Mouse (Mus musculus): ENCODE measurements around the gene Ttll1. TPM values are rescaled to one million over a fixed set of nuclear protein-coding genes. Genes with fewer than 3 reads are reported as not detected.
"Not testable (repeated sequence)": the region's sequence is repeated elsewhere in the genome, so short reads cannot be mapped to it uniquely, and the experiment has no call there.

Gene Ttll1
- polyA plus RNA-seq, 1 experiment from 2014 or later, result 19.8 TPM

DNA sequence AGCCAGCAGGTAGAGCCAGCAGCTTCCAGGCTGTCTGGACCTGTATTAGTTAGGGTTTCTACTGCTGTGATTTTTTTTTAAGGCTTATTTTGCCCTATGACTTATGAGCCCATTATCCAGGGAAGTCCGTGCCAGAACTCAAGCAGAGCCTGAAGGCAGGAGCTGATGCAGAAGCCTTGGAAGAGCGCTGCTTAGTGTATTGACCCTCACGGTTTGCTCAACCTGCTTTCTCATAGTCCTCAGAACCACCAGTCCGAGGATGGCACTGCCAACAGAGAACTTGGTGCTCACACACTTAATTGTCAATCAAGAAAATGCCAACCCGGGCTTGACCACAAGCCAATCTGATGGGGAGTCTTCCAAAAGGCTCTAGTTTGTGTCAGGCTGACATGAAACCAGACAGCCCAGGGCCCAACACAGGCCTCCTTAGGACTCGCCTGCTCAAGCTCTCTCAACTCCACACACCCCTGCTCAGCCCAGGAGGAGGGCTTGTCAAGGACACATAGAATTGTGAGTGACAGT, 10.2 kb upstream of the Ttll1 start:
- H3K4me1 ChIP-seq, result peaks cover 21% of the 10 kb centered on the region

DNA sequence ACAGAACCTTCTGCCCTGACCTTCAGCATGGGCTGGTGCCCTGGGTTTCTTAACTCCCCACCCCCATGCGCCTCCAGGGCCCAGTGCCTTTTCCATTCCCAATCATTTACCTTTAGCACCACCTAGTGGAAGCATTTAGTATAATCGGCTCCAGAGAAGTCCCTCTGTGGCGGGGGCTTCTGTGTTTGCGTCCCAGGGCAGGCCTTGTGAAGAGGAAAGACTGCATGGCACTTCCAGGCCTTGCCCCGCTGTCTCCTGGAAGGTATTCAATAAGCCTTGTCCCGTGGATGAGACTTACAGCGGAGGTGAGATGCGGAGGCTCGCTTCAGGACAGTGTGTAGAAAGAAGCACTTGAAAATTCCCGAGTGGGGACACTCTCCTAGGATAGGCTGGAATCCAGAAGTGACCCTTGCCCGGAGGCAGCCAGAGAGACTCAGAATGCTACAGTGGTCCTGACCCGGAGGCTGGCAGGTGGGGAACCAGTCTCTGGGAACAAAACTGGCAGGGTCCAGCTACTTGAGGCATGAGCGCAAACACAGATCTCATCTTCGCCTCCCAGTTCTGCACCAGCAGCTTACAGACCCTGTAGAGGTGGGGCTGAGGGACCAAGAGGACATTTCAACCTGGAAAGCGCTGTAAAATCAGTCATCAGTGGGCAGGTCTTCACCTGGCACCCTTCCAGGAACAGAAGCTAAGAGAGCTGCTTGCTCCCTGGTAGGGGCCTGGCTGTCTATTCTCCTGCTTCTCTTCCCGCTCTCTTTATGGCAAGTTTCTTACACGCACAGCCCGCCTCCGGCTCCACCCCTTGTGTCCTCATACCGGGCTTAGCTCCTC, 7.7 kb upstream of the Ttll1 start:
- peak; percentile 27; the same call in 1 of the 2 replicates for ATAC-seq (ENCODE audit: insufficient read depth, low FRiP score, low read depth)
- Histone ChIP-seq H3K4me3 (replicated peaks) (no peak overlapping the region), H3K4me2 (peak overlapping the region; percentile 32; the same call in 1 of the 2 replicates), H3K4me1 (peaks cover 12% of the 10 kb centered on the region), H3K27ac (no peak overlapping the region), H3K27me3 (replicated peaks) (no peaks in the 10 kb centered on the region), H3K36me3 (no peaks in the 10 kb centered on the region), H3K9me3 (no peaks in the 10 kb centered on the region), H3K9ac (no peak overlapping the region)
- 30% methylated on average over 20 of the region's 20 CpGs for WGBS

More for the DNA sequence above, 10.2 kb upstream of the Ttll1 start:
- Histone ChIP-seq H3K9me3 (no peaks in the 10 kb centered on the region), H3K4me2 (no peak overlapping the region), H3K27me3 (replicated peaks) (peaks cover 11% of the 10 kb centered on the region), H3K9ac (no peak overlapping the region), H3K4me3 (replicated peaks) (no peak overlapping the region), H3K27ac (no peak overlapping the region), H3K36me3 (no peaks in the 10 kb centered on the region)
- ATAC-seq (ENCODE audit: insufficient read depth, low FRiP score, low read depth), result no peak
- 77% methylated on average over 6 of the region's 6 CpGs for WGBS

DNA sequence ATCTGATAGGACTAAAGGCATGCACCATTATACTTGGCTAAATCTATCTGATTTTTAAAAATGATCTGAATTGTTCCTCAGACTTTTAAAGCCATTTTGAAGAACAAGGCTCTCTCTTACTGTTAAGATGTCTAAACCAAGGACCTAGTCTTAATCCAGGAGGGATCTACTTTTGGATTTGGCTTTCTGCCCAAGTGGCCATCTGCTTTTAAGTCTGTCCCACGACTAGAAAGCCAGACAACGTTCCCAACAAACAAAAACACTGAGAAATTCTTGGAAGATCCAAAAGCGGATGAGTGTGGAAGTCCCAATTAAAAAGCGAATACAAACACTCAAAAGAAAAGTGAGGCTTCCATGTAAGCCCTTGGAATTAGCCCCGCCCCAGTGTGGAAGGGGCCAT, 4.3 kb upstream of the Ttll1 start:
- no peak overlapping the region for H3K27ac ChIP-seq
- H3K27me3 ChIP-seq (replicated peaks), result no peaks in the 10 kb centered on the region
- no peak overlapping the region for H3K4me3 ChIP-seq (replicated peaks)
- H3K9ac ChIP-seq, result no peak overlapping the region
- no peaks in the 10 kb centered on the region for H3K9me3 ChIP-seq
- WGBS, result 60% methylated on average over 5 of the region's 5 CpGs
- ATAC-seq (ENCODE audit: insufficient read depth, low FRiP score, low read depth), result no peak
- no peak overlapping the region for H3K4me2 ChIP-seq
- H3K36me3 ChIP-seq, result no peaks in the 10 kb centered on the region
- peaks cover 11% of the 10 kb centered on the region; the same call in 1 of the 2 replicates for H3K4me1 ChIP-seq

DNA sequence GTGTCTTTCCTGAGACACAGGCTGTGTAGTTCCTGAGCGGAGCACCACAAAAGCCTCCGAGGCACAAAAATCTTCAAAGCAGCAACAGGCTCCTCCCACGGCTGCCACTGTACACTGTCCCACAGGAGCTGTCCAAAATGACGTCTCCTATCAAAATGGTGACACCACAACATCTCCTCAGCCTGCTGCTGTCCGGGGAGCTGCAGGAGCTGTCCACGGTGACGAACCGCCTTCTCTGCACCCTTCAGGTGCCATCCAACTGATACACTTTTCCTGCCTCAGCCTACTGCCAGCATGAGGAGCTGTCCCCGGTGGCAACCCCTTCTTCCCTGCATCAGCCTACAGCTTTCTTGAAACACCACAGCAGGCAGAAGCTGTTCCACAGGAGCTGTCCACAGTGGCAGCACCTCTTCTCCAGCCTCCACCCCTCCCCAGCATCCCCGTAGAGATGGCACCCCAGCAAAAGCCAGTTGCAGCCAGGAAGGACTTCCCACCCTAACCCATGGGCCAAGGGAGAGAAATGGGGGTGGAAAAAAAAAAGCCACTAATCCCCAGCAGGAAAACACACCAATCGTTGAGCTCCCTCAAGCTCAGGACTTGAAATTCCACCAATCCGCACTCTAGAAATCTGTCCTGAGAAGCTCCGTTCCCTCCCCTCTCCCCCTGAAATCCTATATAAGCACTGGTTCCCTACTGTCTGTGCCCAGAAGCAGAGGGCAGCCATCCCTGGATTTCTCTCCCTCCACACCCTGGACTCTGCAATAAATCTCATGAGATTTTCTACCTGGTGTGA, 2.0 kb upstream of the Ttll1 start:
- no peak overlapping the region for H3K4me2 ChIP-seq
- H3K27me3 ChIP-seq (replicated peaks), result no peaks in the 10 kb centered on the region
- no peak overlapping the region for H3K27ac ChIP-seq
- WGBS, result 67% methylated on average over 13 of the region's 13 CpGs
- no peak for ATAC-seq (ENCODE audit: insufficient read depth, low FRiP score, low read depth)
- H3K4me3 ChIP-seq (replicated peaks), result no peak overlapping the region
- H3K9me3 ChIP-seq, result no peaks in the 10 kb centered on the region
- H3K9ac ChIP-seq, result no peak overlapping the region
- no peaks in the 10 kb centered on the region for H3K36me3 ChIP-seq
- peaks cover 3% of the 10 kb centered on the region; the same call in 1 of the 2 replicates for H3K4me1 ChIP-seq

DNA sequence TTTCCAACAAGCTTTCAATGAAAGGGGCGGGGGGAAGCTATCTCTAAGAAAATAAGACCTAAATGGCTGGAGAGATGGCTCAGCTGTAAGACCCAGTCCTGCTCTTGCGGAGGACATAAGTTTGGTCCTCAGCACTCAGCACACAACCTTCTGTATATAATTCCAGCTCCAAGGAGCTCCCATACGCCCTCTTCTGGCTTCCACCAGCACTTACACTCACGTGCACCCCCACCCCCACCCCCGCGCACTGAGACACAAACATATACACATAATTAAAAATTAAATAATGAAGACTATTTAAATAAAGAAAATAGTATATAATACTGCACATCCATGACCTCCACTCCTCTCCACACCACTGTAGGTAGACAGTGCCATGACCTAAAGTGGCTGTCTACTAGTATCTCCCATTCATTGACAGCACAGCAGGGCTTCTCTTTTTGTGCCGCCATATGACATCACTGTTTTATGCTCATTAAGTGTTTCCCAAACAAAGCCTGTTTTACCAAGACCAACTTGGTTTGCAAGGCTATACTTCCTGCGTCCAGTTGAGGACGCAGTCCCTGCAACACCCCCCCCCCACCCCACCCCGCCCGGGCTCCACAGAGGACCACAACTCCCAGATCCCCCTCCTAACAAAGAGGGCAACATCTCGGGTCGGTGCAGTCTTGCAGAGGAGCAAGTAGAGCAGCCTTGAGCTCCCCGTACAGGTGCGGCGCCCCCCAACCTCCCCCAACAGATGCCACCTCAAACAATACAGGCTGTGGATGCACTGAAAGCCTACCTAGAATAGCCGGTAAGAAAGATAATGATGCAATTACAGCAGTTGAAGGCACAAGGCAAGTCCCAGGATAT, 516 bp downstream of the Ttll1 start:
- Histone ChIP-seq H3K4me2 (peak overlapping the region; percentile 81), H3K9ac (peak overlapping the region; percentile 1; the same call in 1 of the 2 replicates), H3K27me3 (replicated peaks) (no peaks in the 10 kb centered on the region), H3K4me3 (replicated peaks) (peak overlapping the region; percentile 54), H3K27ac (peak overlapping the region; percentile 70), H3K4me1 (peaks cover 3% of the 10 kb centered on the region; the same call in 1 of the 2 replicates), H3K36me3 (no peaks in the 10 kb centered on the region), H3K9me3 (no peaks in the 10 kb centered on the region)
- peak; percentile 63 for ATAC-seq (ENCODE audit: insufficient read depth, low FRiP score, low read depth)
- WGBS, result 25% methylated on average over 17 of the region's 17 CpGs

GRCm38 (mm10) chr15:83501483-83501882, 9.2 kb downstream of the Ttll1 start:
- 72% methylated on average over 6 of the region's 6 CpGs for WGBS
- not testable (repeated sequence) for H3K27ac ChIP-seq

DNA sequence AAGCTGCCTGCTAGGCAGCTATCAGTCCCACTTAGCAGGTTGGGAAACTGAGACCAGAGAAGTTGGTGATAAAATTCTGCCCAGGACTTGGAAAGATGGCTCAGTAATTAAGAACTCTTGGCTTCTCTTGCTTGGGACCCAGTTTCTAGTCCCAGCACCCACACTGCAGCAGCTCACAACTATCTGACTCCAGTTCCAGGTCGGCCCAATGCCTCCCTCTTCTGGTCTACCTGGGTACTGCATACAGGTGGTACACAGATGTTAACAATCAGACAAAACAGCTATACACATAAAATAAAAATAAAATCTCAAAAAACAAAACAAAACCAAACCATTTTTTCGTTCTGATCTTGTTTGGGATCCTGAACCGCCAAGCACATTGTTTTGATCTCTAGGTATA, 10.3 kb downstream of the Ttll1 start:
- no peak for ATAC-seq (ENCODE audit: insufficient read depth, low FRiP score, low read depth)
- H3K27me3 ChIP-seq (replicated peaks), result no peaks in the 10 kb centered on the region
- no peak overlapping the region for H3K4me2 ChIP-seq
- no peaks in the 10 kb centered on the region for H3K9me3 ChIP-seq
- WGBS, result 49% methylated on average over 3 of the region's 3 CpGs
- no peak overlapping the region for H3K4me3 ChIP-seq (replicated peaks)
- no peak overlapping the region for H3K9ac ChIP-seq
- H3K27ac ChIP-seq, result no peak overlapping the region
- H3K36me3 ChIP-seq, result peaks cover 11% of the 10 kb centered on the region
- no peaks in the 10 kb centered on the region for H3K4me1 ChIP-seq

More at GRCm38 (mm10) chr15:83501483-83501882, 9.2 kb downstream of the Ttll1 start:
- H3K36me3 ChIP-seq; ATAC-seq (ENCODE audit: insufficient read depth, low FRiP score, low read depth); H3K27me3 ChIP-seq (replicated peaks); H3K9ac ChIP-seq; H3K4me1 ChIP-seq; H3K9me3 ChIP-seq; H3K4me2 ChIP-seq; H3K4me3 ChIP-seq (replicated peaks): not testable (repeated sequence)

DNA sequence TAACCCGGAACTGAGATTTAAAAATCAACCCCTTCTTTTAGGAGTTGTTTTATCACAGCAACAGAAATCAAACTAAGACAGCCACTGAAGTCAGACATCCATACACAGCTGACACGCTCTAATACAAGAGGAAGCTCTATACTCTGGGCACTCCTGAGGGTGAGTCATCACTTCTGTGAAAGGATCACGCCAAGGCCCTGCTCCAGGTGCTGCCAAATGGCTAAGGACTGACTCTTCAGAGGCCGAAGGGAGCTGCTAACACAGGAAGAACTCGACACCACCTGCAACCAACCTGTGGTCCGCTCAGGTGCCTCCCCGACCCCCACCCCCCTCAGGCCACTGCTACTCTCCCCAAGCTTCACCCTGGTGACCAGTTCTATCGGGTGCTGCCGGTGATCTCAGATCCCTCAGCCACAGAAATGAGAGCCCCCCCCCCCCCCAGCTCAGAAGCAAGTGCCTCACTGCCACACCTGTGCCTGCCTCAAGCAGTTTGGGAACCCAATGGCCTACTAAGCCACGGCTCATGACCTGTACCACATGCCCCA, 11.4 kb downstream of the Ttll1 start:
- WGBS, result 86% methylated on average over 10 of the region's 10 CpGs
- no peaks in the 10 kb centered on the region for H3K9me3 ChIP-seq
- ATAC-seq (ENCODE audit: insufficient read depth, low FRiP score, low read depth), result no peak

DNA sequence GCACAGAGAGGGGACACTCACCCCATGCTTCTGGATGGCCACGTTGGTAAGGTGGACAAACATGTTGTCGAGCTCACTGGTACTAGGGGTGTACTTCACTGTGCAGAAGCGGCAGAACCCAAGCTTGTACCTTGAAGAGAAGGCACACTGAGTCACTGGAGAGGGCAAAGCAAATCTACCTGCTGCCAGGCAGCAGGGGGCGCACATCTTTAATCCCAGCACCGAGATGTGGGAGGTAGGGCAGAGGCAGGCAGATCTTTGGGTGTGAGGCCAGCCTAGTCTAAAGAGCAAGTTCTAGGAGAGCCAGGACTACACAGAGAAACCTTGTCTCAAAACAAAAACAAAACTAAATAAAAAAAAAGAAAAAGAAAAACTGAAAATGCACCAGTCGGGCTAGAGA, 13.4 kb downstream of the Ttll1 start:
- Histone ChIP-seq H3K9ac (no peak overlapping the region), H3K4me2 (no peak overlapping the region), H3K9me3 (no peaks in the 10 kb centered on the region), H3K36me3 (peaks cover 16% of the 10 kb centered on the region), H3K4me1 (no peaks in the 10 kb centered on the region), H3K27ac (no peak overlapping the region), H3K4me3 (replicated peaks) (no peak overlapping the region), H3K27me3 (replicated peaks) (no peaks in the 10 kb centered on the region)
- WGBS, result 88% methylated on average over 6 of the region's 6 CpGs
- no peak for ATAC-seq (ENCODE audit: insufficient read depth, low FRiP score, low read depth)

More for the DNA sequence above, 11.4 kb downstream of the Ttll1 start:
- H3K27me3 ChIP-seq (replicated peaks), result no peaks in the 10 kb centered on the region
- no peaks in the 10 kb centered on the region for H3K4me1 ChIP-seq
- H3K4me2 ChIP-seq, result no peak overlapping the region
- H3K36me3 ChIP-seq, result peaks cover 14% of the 10 kb centered on the region
- no peak overlapping the region for H3K9ac ChIP-seq
- no peak overlapping the region for H3K4me3 ChIP-seq (replicated peaks)
- H3K27ac ChIP-seq, result no peak overlapping the region

- Histone ChIP-seq H3K4me2 (no peak overlapping the region), H3K4me1 (no peaks in the 10 kb centered on the region), H3K36me3 (peaks cover 16% of the 10 kb centered on the region), H3K27me3 (replicated peaks) (no peaks in the 10 kb centered on the region), H3K9me3 (no peaks in the 10 kb centered on the region), H3K27ac (no peak overlapping the region), H3K9ac (no peak overlapping the region), H3K4me3 (replicated peaks) (no peak overlapping the region)
- ATAC-seq (ENCODE audit: insufficient read depth, low FRiP score, low read depth), result no peak
- WGBS, result 69% methylated on average over 22 of the region's 22 CpGs
Measured at GRCm38 (mm10) chr15:83495787-83496367, 14.8 kb downstream of the Ttll1 start.

DNA sequence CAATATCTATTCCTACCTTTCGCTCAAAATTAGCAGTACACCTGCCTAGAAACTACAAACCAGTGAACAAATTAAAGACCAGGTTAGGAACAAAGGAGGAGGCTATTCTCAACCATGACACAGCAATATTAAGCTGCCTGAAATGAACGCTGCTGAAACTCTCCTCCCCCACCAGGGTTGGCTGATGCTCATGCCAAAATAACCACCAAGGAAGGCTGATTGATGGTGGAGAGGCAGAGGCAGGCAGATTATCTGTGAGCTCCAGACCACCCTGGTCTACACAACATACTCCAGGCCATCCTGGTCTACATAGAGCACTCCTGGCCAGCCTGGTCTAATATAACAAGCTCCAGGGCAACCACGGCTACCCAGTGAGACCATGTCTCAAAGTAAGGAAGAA, 15.5 kb downstream of the Ttll1 start:
- no peak overlapping the region for H3K27ac ChIP-seq
- no peak overlapping the region for H3K4me2 ChIP-seq
- H3K9me3 ChIP-seq, result no peaks in the 10 kb centered on the region
- 82% methylated on average over 3 of the region's 3 CpGs for WGBS
- no peaks in the 10 kb centered on the region for H3K4me1 ChIP-seq
- no peak overlapping the region for H3K4me3 ChIP-seq (replicated peaks)
- no peaks in the 10 kb centered on the region for H3K27me3 ChIP-seq (replicated peaks)
- H3K9ac ChIP-seq, result no peak overlapping the region
- no peak for ATAC-seq (ENCODE audit: insufficient read depth, low FRiP score, low read depth)
- H3K36me3 ChIP-seq, result peaks cover 16% of the 10 kb centered on the region
